Mouse (Mus musculus) spleen, postnatal 14 days (tissue): ENCODE data around the gene Rfx1.

Experiments used
- DNase-seq, 2 experiments: peaks; one replicate each; pipeline ENCODE4 v3.0.0; 2021 to 2022; ENCODE audit warnings: low spot score in 2 of 2

Gene Rfx1

GRCm38 (mm10) chr8:84066291-84066930 is at the start of gene Rfx1:
Gene Rfx1, plus strand, starts transcription at chr8:84066834.
- DNase-seq = peak; percentile 96 to 98

DNA sequence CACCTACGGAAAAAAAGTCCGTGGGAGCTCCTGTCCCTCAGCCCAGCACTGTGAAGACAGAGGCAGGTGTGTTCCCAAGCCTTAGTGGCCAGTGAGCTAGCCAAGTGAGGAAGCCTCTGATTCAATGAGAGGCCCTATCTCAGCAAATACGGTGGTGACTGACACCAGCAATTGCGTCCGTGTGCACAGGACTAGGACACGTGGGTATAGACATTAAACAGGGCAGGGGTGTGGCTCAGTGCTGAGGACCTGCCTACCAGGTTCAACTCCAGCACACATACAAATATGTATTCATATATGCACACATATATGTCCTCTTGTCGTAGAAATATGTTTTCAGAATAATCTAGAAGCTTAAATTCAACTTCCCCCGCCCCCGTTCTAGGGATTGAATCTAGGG is 46.9 kb upstream of the Rfx1 start:
- DNase-seq = no peak

DNA sequence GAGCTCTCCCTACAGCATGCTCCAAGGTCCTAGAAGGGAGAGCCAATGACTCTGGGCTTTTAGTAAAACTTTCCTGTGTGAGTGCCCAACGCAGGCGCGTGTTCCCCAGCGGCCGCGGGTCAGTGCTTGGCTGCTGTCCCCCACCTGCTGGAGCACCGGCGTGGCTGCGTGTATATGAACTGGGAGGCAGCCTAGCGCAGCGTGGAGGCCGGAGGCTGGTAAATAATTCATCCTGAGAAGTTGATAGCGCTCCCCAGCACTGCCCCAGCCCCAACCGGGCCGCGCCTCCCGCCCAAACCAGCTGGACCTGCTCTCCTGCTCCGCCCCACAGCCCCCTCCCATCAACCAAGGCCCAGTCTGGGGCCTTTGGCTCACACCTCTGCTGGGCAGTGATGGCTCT is 45.5 kb upstream of the Rfx1 start, which contains the start of gene Palm3:
Palm3 (plus strand) TSS at position 376 of the 400 bp plus-strand sequence.
- no peak for DNase-seq

DNA sequence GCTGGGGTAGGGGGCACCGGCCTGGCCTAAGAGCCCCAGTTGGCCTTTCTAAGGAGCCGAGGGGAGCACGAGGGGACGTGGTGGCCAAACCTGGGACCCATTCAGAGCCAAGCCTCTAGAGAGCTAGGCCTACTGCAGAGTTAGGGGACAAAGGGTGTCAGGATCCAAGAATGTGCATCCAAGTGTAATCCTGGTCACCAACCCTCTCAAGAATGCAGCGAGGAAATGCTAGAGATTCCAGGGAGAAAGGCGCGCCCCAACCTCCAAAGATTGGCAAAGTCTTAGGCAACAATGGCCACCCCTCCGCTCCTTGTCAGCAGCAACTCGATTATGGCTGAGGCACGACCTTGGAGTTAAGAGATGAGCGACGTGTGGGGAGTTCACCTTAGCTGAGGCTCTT is 45.1 kb upstream of the Rfx1 start:
- DNase-seq = no peak

DNA sequence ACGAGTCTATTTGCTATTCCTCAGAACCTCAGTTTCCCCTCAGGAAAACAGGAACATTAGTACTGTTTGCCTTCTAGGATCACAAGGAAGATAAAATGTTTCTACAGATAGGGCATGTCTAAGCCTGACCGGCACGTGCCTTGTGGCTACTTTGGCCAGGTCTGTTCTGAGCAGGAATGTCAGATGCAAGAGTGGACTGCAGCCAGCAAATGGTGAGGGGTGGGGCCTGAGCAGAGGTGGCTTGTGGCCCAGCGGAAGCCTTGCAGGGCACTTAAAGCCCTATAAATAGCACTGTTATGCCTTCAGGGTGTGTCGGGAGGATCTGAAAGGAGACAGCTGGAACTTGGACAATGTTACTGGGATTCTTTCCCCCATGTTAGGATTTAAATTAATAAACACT is 43.5 kb upstream of the Rfx1 start:
- DNase-seq = no peak

GRCm38 (mm10) chr8:84023631-84024030 is 43.0 kb upstream of the Rfx1 start:
- DNase-seq = no peak

DNA sequence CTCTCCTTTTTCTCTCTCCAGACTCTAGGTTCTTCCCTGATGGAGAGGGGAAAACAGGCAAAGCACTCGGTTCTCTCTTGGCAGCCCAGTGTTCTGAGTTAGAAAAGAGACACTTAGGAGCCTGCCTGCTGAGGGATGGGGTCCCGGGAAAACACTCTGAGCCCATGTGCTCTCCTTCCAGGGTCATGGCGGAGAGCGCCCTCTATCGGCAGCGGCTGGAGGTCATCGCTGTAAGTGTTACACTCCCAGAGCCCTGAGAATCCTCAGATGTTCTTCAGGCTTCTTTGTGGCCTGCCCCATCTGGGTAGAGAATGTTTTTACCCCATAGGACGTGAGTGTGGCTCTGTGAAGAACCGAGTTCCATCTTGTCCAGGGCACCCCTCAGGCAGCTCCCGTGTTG is 42.5 kb upstream of the Rfx1 start:
- DNase-seq = peak in 1 of 2 experiments; percentile 53

GRCm38 (mm10) chr8:84025863-84026262 is 40.8 kb upstream of the Rfx1 start:
- no peak for DNase-seq

- peak in 1 of 2 experiments; percentile 50 for DNase-seq
These were observed 39.2 kb upstream of the Rfx1 start for GRCm38 (mm10) chr8:84027449-84027848.

DNA sequence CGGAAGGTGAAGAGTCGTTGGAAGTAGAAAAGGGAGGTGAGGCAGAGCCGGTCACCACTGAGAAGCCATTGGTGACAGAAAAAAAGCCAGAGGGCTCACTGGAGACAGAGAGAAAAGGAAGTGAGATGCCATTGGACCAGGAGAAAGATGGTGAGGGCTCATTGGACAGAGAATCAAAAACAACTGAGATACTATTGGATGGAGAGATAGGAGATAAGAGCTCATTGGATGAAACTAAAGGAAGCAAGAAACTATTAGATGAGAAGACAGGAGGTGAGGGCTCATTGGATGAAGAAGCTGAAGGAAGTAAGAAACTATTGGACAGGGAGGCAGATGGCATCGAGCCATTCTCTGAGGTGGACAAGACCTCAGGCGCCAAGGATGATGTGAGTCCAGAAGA is 37.4 kb upstream of the Rfx1 start:
- DNase-seq = no peak

DNA sequence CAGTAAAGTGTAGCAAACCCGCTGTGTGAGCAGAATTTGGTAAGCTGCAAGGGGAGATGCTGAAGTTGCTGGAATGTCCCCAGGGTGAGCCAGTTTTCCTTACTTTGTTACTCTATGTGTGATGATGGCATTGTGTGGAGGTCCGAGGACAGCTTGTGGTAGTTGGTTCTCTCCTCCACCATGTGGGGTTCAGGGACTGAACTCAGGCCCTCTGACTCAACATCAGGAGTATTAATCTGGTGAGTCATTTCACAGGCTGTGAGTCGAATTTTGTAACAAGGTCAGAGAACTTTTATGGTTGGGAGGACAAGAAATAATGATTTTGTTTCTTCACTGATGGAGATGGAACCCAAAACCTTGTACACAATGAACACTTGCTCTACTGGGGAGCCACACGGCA is 33.9 kb upstream of the Rfx1 start:
- no peak for DNase-seq

- DNase-seq = no peak
These were observed 28.6 kb upstream of the Rfx1 start for GRCm38 (mm10) chr8:84038015-84038414.

- DNase-seq = peak; percentile 49 to 70
These were observed 27.6 kb upstream of the Rfx1 start for GRCm38 (mm10) chr8:84039050-84039449.

DNA sequence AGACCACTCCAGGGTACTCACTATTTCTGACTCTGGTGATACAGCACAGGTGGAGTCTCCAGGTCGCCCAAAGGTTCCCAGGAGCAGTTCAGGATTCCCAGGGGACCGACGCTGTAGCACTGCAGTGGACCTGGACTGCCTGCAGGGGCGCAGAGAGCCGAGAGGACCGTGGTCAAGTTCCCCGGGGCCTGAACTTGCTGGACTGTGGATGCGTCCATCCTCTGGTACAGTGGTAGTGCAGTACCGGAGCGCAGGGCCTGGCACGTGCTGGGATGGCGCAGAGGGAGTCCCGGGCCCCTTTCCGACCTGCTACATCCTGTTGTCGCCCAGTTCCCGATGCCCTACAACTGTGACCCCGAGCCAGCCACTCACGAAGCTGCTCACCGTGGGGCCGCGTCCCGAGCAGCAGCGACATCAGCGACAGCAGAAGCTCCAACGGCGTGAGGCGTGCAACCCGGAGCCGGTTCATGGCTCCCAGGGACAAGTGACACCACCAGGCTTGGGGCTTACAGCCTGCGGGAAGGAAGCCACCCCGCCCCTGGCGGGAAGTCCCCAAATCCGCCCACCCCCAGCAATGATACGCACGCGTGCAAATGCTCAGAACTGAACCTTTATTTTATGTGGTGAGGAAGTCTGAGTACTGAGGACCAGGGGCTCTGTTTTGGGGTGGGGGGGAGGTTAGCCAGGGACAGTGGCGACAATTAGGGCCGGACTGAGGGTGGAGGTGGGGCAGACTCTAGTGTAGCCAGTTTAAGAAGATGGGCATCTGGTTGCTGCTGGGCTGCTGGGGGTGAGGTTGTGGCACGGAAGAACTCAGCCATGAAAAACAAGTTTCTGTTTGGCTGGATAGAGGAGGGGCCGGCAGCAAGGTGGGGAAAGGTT is 24.3 kb upstream of the Rfx1 start, which contains the start of gene Il27ra:
Il27ra (minus strand) TSS at position 524 of the 882 bp plus-strand sequence.
- peak; percentile 32 to 60 for DNase-seq

GRCm38 (mm10) chr8:84042948-84043342 is 23.7 kb upstream of the Rfx1 start:
- DNase-seq = no peak

- no peak for DNase-seq
These were observed 22.5 kb upstream of the Rfx1 start for GRCm38 (mm10) chr8:84044103-84044502.

DNA sequence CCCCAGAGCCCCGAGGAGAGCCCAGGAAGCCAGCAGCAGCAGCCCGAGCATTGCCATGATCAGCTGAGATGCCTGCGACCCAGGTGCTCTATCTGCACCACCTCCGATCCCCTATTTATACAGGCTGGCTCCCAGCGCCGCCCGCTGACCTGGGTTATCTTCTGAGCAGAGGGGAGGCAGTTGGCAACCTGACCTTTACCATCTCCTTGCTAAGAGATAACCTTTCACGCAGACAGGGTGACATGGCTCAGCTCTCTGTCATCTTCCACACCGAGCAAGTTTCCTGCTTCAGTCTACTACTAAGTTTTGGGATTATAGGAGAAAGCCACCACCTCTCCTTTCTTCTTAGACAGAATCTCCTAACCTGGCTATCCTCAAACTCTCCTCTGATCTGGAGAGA is 21.7 kb upstream of the Rfx1 start, which contains the start of gene Rln3:
Rln3 (minus strand) TSS at position 101 of the 400 bp plus-strand sequence.
- DNase-seq = no peak

- no peak for DNase-seq
These were observed 20.1 kb upstream of the Rfx1 start for GRCm38 (mm10) chr8:84046505-84046904.

- DNase-seq = no peak
These were observed 18.5 kb upstream of the Rfx1 start for GRCm38 (mm10) chr8:84048171-84048570.

DNA sequence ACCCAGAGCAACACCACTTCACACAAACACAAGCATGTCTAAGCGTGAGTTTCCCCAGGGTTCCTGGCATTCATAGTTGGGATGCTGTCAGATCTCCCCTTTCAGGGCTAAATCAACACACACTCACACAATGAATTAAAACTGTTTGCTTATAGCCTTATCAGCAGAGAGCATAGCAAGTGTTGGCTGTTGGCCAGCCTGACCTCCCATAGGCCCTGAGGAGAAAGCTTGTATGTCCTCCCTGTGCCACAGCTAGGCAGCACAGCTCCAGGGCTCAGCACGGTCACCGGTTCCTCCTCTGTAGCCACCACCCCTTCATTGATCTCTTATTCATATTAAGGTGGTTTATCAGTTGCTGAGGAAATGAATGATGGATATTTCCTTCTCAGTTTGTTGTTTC is 13.9 kb upstream of the Rfx1 start:
- DNase-seq = no peak

GRCm38 (mm10) chr8:84053229-84053628 is 13.4 kb upstream of the Rfx1 start:
- no peak for DNase-seq

GRCm38 (mm10) chr8:84057827-84058226 is 8.8 kb upstream of the Rfx1 start:
- DNase-seq = no peak

DNA sequence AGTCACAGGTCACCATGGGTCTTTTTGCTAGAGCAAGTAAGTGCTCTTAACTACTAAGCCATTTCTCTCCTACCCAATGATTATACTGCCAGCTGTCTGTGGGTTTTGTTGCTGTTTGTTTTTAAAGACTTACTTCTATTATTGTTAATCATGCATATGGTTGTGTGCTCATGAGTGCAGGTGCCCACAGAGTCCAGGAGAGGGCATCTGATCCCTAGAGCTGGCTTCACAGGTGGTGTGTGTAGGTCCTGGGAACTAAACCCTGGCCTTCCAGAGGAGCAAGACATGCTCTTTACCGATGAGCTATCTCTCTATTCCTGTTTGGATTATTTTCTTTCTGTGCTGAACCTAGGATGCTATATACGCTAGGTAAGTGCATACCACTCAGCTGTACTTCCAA is 7.4 kb upstream of the Rfx1 start:
- DNase-seq = no peak
